Mouse (Mus musculus): Measurements from ENCODE around the gene 4921511M17Rik. TPM values are rescaled to one million over a fixed set of nuclear protein-coding genes. Genes with fewer than 3 reads are reported as not detected.
"Not testable (repeated sequence)": the region's sequence is repeated elsewhere in the genome, so short reads cannot be mapped to it uniquely, and the experiment has no call there.

The 4921511M17Rik gene
- total RNA-seq (2021): not detected
- long read RNA-seq, experiment 1: 0 reads
- long read RNA-seq, experiment 2: 0 reads

- not testable (repeated sequence) for DNase-seq (ENCODE audit: low spot score in 2 of 2)
These were observed at the start of gene 4921511M17Rik for GRCm38 (mm10) chrX:154033727-154034126. 4921511M17Rik (minus strand) TSS chrX:154033827.

GRCm38 (mm10) chrX:154054939-154055338 is 21.3 kb upstream of the 4921511M17Rik start, which contains the start of gene Gm10057:
Gm10057 (minus strand) TSS chrX:154055039.
- DNase-seq (ENCODE audit: low spot score in 2 of 2): not testable (repeated sequence)

GRCm38 (mm10) chrX:154012540-154012939 is 21.1 kb downstream of the 4921511M17Rik start, which contains the start of gene Samt1:
Samt1 (minus strand) TSS chrX:154012640.
- not testable (repeated sequence) for DNase-seq (ENCODE audit: low spot score in 2 of 2)

GRCm38 (mm10) chrX:153976914-153977313 is 56.7 kb downstream of the 4921511M17Rik start:
- not testable (repeated sequence) for DNase-seq (ENCODE audit: low spot score in 2 of 2)

GRCm38 (mm10) chrX:153976467-153976866 is 57.2 kb downstream of the 4921511M17Rik start:
- not testable (repeated sequence) for DNase-seq (ENCODE audit: low spot score in 2 of 2)

- no peak for DNase-seq (ENCODE audit: low spot score in 2 of 2)
These were observed 59.2 kb downstream of the 4921511M17Rik start for GRCm38 (mm10) chrX:153974450-153974849.

Other genes with a start within 250 kb of the 4921511M17Rik start
- under 1 TPM; 0.42 to 0.89 TPM for gene Spin2c, start 201.6 kb downstream of the 4921511M17Rik start, total RNA-seq (2021)
- not detected for gene Samt1, start 21.2 kb downstream of the 4921511M17Rik start, total RNA-seq (2021)
- not detected for gene Gm10057, start 21.2 kb upstream of the 4921511M17Rik start, total RNA-seq (2021)
- gene Gm15140, start 86.9 kb upstream of the 4921511M17Rik start, total RNA-seq (2021): not detected